Mouse (Mus musculus) left cerebral cortex, adult 2 months (tissue): Measurements from ENCODE around the gene Supt3. TPM values are rescaled to one million over a fixed set of nuclear protein-coding genes. Genes with fewer than 3 reads are reported as not detected.

Experiments
- DNase-seq, 2 experiments: peaks; one replicate each; pipeline ENCODE4 v3.0.0; 2021 to 2022; ENCODE audit warnings: low spot score in 2 of 2, mixed read lengths in 1 of 2; ENCODE audit errors: extremely low spot score in 1 of 2
- H3K27ac ChIP-seq: fragments of 200-600 bp; 2 replicates; pipeline ENCODE4 v1.8.1; 2022
- H3K4me3 ChIP-seq: fragments of 200-600 bp; 2 replicates; pipeline ENCODE4 v1.8.1; 2022
- CTCF ChIP-seq: fragments of 200-600 bp; IDR thresholded peaks from 2 replicates; pipeline ENCODE4 v1.8.1; 2022; ENCODE audit warnings: antibody characterized with exemption, mild to moderate bottlenecking, moderate library complexity
- intact Hi-C: fragments of 180-260 bp; cut with DNase I; formaldehyde crosslinking; loops from one replicate; pipeline ENCODE4 v1.15.1; 2025
- total RNA-seq, 2 experiments: library from RNA; stranded (reverse); gene quantifications; 2 replicates each; pipeline ENCODE4 v1.2.3; 2021

Gene Supt3
- total RNA-seq, 2 experiments from 2014 or later, result 11.0 to 14.3 TPM

GRCm38 (mm10) chr17:44783143-44783542 is 6.2 kb downstream of the Supt3 start:
- no peak for DNase-seq
- no peak overlapping the region for H3K4me3 ChIP-seq
- no peak for TF ChIP-seq CTCF
- intact Hi-C loops, result no loop called here
- no peak overlapping the region for H3K27ac ChIP-seq

- intact Hi-C loops, result no loop called here
- Histone ChIP-seq H3K4me3 (no peak overlapping the region), H3K27ac (no peak overlapping the region)
- TF ChIP-seq CTCF, result no peak; the same call in 1 of the 2 replicates
- no peak for DNase-seq
Observed at GRCm38 (mm10) chr17:44788982-44789747, 12.2 kb downstream of the Supt3 start.

GRCm38 (mm10) chr17:44792218-44792917 is 15.4 kb downstream of the Supt3 start:
- Histone ChIP-seq H3K27ac (no peak overlapping the region), H3K4me3 (no peak overlapping the region)
- DNase-seq, result peak; percentile 18 to 38
- intact Hi-C loops, result no loop called here
- no peak for TF ChIP-seq CTCF

- DNase-seq, result no peak
- TF ChIP-seq CTCF, result no peak
- Histone ChIP-seq H3K4me3 (no peak overlapping the region), H3K27ac (no peak overlapping the region)
- intact Hi-C loops, result no loop called here
Observed at GRCm38 (mm10) chr17:44797331-44797730, 20.4 kb downstream of the Supt3 start.

- no peak for DNase-seq
- Histone ChIP-seq H3K27ac (no peak overlapping the region), H3K4me3 (no peak overlapping the region)
- no peak for TF ChIP-seq CTCF
- intact Hi-C loops, result no loop called here
Observed at GRCm38 (mm10) chr17:44807031-44807430, 30.1 kb downstream of the Supt3 start.

- intact Hi-C loops, result no loop called here
- H3K27ac ChIP-seq, result no peak within 1 kb of the TSS
- no peak for TF ChIP-seq CTCF
- DNase-seq, result no peak
- H3K4me3 ChIP-seq, result peak within 1 kb of the TSS; percentile 32
Observed at GRCm38 (mm10) chr17:44814508-44815175, 37.7 kb downstream of the Supt3 start, which contains the start of gene Runx2. Gene Runx2, minus strand, starts transcription at chr17:44814797.

GRCm38 (mm10) chr17:44818825-44819224 is 41.9 kb downstream of the Supt3 start:
- Histone ChIP-seq H3K27ac (no peak overlapping the region), H3K4me3 (no peak overlapping the region)
- intact Hi-C loops, result no loop called here
- no peak for DNase-seq
- TF ChIP-seq CTCF, result no peak

GRCm38 (mm10) chr17:44819816-44820215 is 42.9 kb downstream of the Supt3 start:
- TF ChIP-seq CTCF, result no peak
- intact Hi-C loops, result no loop called here
- DNase-seq, result no peak
- Histone ChIP-seq H3K4me3 (no peak overlapping the region), H3K27ac (no peak overlapping the region)

GRCm38 (mm10) chr17:44821940-44822339 is 45.0 kb downstream of the Supt3 start:
- H3K27ac ChIP-seq, result no peak overlapping the region
- intact Hi-C loops, result no loop called here
- no peak overlapping the region for H3K4me3 ChIP-seq
- no peak for DNase-seq
- no peak for TF ChIP-seq CTCF

- no peak overlapping the region for H3K4me3 ChIP-seq
- DNase-seq, result no peak
- H3K27ac ChIP-seq, result no peak overlapping the region
- intact Hi-C loops, result no loop called here
- no peak for TF ChIP-seq CTCF
Observed at GRCm38 (mm10) chr17:44827124-44827523, 50.2 kb downstream of the Supt3 start.

- H3K27ac ChIP-seq, result no peak overlapping the region
- intact Hi-C loops, result no loop called here
Observed at GRCm38 (mm10) chr17:44827964-44828363, 51.0 kb downstream of the Supt3 start.

GRCm38 (mm10) chr17:44829587-44829986 is 52.6 kb downstream of the Supt3 start:
- no peak for TF ChIP-seq CTCF
- Histone ChIP-seq H3K4me3 (no peak overlapping the region), H3K27ac (no peak overlapping the region)
- intact Hi-C loops, result no loop called here
- DNase-seq, result no peak

More at GRCm38 (mm10) chr17:44827964-44828363, 51.0 kb downstream of the Supt3 start:
- DNase-seq, result no peak
- TF ChIP-seq CTCF, result no peak
- H3K4me3 ChIP-seq, result no peak overlapping the region
